Mouse (Mus musculus) liver, embryonic 16.5 days (tissue): Measurements from ENCODE around the gene Inpp5f. TPM values are rescaled to one million over a fixed set of nuclear protein-coding genes. Genes with fewer than 3 reads are reported as not detected.

Experiments used
- ATAC-seq: fragments of 200-750 bp; cut with Nextera tagmentation; 2 replicates; pipeline ENCODE4 v1.8.0; 2017; ENCODE audit warnings: low read depth, mild to moderate bottlenecking, moderate number of reproducible peaks, moderate library complexity
- H3K27ac ChIP-seq: fragments of 300-500 bp; sonication (generic); 2 replicates; pipeline ENCODE4 v1.5.1; 2014; ENCODE audit warnings: mild to moderate bottlenecking, low read length
- H3K27me3 ChIP-seq: fragments of 300-500 bp; sonication (generic); 2 replicates; pipeline ENCODE4 v1.6.1; 2014; ENCODE audit warnings: low read depth, low read length, mixed read lengths; ENCODE audit not compliant: control insufficient read depth, insufficient read depth
- H3K36me3 ChIP-seq: fragments of 300-500 bp; sonication (generic); 2 replicates; pipeline ENCODE4 v1.6.1; 2014; ENCODE audit warnings: mild to moderate bottlenecking; ENCODE audit not compliant: control insufficient read depth, insufficient read depth
- H3K4me1 ChIP-seq: fragments of 300-500 bp; sonication (generic); 2 replicates; pipeline ENCODE4 v1.6.1; 2014; ENCODE audit warnings: low read depth, low read length, mixed read lengths; ENCODE audit not compliant: control insufficient read depth
- H3K4me2 ChIP-seq: fragments of 300-500 bp; sonication (generic); 2 replicates; pipeline ENCODE4 v1.6.1; 2014; ENCODE audit warnings: low read depth, low read length, mixed read lengths
- H3K4me3 ChIP-seq: fragments of 300-500 bp; sonication (generic); 2 replicates; pipeline ENCODE4 v1.5.1; 2014; ENCODE audit warnings: low read depth, mild to moderate bottlenecking, low read length
- H3K9ac ChIP-seq: fragments of 300-500 bp; sonication (generic); 2 replicates; pipeline ENCODE4 v1.6.1; 2014; ENCODE audit warnings: low read depth, low read length
- H3K9me3 ChIP-seq: fragments of 300-500 bp; sonication (generic); replicated peaks from 2 replicates; pipeline ENCODE4 v1.6.1; 2016; ENCODE audit warnings: low read length; ENCODE audit not compliant: control insufficient read depth
- WGBS: fragments of 180-500 bp; shearing (Covaris S2); extraction: QIAGEN DNeasy Blood & Tissue Kit; methylation state at CpG from one replicate; pipeline ENCODE4 v1.1.7; 2014; ENCODE audit not compliant: insufficient replicate concordance; 5-methylcytosine and 5-hydroxymethylcytosine counted together
- polyA plus RNA-seq: library from polyadenylated mRNA; unstranded; fragments of >200 nt; fragmentation: Nextera tagmentation; extraction: Ambion mirVana; gene quantifications from 2 replicates; pipeline ENCODE4 v1.2.1, GENCODE M21; 2015

Inpp5f gene
- polyA plus RNA-seq, 1 experiment from 2014 or later = 6.5 TPM

GRCm38 (mm10) chr7:128744684-128745485, 133.8 kb downstream of the Inpp5f start, which contains the start of gene Sec23ip:
Gene Sec23ip, plus strand, starts transcription at chr7:128744943.
- Histone ChIP-seq H3K4me1 (peaks cover 50% of the 10 kb centered on the region), H3K4me3 (peak within 1 kb of the TSS; percentile 93), H3K9ac (peak within 1 kb of the TSS; percentile 91), H3K36me3 (no peaks in the 10 kb centered on the region), H3K4me2 (peak within 1 kb of the TSS; percentile 78), H3K27me3 (no peaks in the 10 kb centered on the region), H3K27ac (peak within 1 kb of the TSS; percentile 86), H3K9me3 (no peaks in the 10 kb centered on the region)
- ATAC-seq = peak; percentile 79
- under 1% methylated on average over 55 of the region's 55 CpGs for WGBS

Other genes starting within 250 kb of the Inpp5f start
- gene Rgs10, start 192.6 kb upstream of the Inpp5f start, polyA plus RNA-seq = 27.6 and 29.6 TPM in 2 replicates
- gene Tial1, start 149.6 kb upstream of the Inpp5f start, polyA plus RNA-seq = 8.5 and 9.9 TPM in 2 replicates
- 2.6 and 3.5 TPM in 2 replicates for gene Bag3, start 87.7 kb upstream of the Inpp5f start, polyA plus RNA-seq
- 17.4 and 17.8 TPM in 2 replicates for gene Mcmbp, start 129.2 kb downstream of the Inpp5f start, polyA plus RNA-seq
- gene Sec23ip, start 133.6 kb downstream of the Inpp5f start, polyA plus RNA-seq = 15.6 and 16.8 TPM in 2 replicates